Mouse (Mus musculus): ENCODE measurements around the gene Rft1. TPM values are rescaled to one million over a fixed set of nuclear protein-coding genes. Genes with fewer than 3 reads are reported as not detected.
A peak's percentile ranks its signal among the peaks of the same experiment; 100 is the strongest.
"Not testable (repeated sequence)": the region's sequence is repeated elsewhere in the genome, so short reads cannot be mapped to it uniquely, and the experiment has no call there.

Gene Rft1
- total RNA-seq, 1 experiment from 2014 or later, result 19.7 TPM

GRCm38 (mm10) chr14:30704098-30704855 is 50.1 kb downstream of the Rft1 start:
- no peak for ATAC-seq (replicated peaks in 1 of 2; ENCODE audit: insufficient read depth in 1 of 2, low FRiP score in 2 of 2, low TSS enrichment in 1 of 2, low read depth in 1 of 2, poor library complexity in 2 of 2, severe bottlenecking in 2 of 2)

GRCm38 (mm10) chr14:30711892-30712291 is 57.7 kb downstream of the Rft1 start:
- no peak for ATAC-seq (replicated peaks in 1 of 2; ENCODE audit: insufficient read depth in 1 of 2, low FRiP score in 2 of 2, low TSS enrichment in 1 of 2, low read depth in 1 of 2, poor library complexity in 2 of 2, severe bottlenecking in 2 of 2)

- ATAC-seq (replicated peaks in 1 of 2; ENCODE audit: insufficient read depth in 1 of 2, low FRiP score in 2 of 2, low TSS enrichment in 1 of 2, low read depth in 1 of 2, poor library complexity in 2 of 2, severe bottlenecking in 2 of 2), result no peak
Observed at GRCm38 (mm10) chr14:30713769-30714168, 59.6 kb downstream of the Rft1 start.

- peak; percentile 72 to 74; a peak in 3 of 4 replicates for ATAC-seq (replicated peaks in 1 of 2; ENCODE audit: insufficient read depth in 1 of 2, low FRiP score in 2 of 2, low TSS enrichment in 1 of 2, low read depth in 1 of 2, poor library complexity in 2 of 2, severe bottlenecking in 2 of 2)
Observed at GRCm38 (mm10) chr14:30714799-30715617, 60.8 kb downstream of the Rft1 start, which contains the start of gene Sfmbt1. Gene Sfmbt1 (plus strand): TSS chr14:30714849.

GRCm38 (mm10) chr14:30715618-30716050 is 61.5 kb downstream of the Rft1 start:
- ATAC-seq (replicated peaks in 1 of 2; ENCODE audit: insufficient read depth in 1 of 2, low FRiP score in 2 of 2, low TSS enrichment in 1 of 2, low read depth in 1 of 2, poor library complexity in 2 of 2, severe bottlenecking in 2 of 2), result peak; percentile 13 to 29; a peak in 1 of 4 replicates

- peak in 1 of 2 experiments; percentile 36; a peak in 2 of 4 replicates for ATAC-seq (replicated peaks in 1 of 2; ENCODE audit: insufficient read depth in 1 of 2, low FRiP score in 2 of 2, low TSS enrichment in 1 of 2, low read depth in 1 of 2, poor library complexity in 2 of 2, severe bottlenecking in 2 of 2)
Observed at GRCm38 (mm10) chr14:30716051-30716952, 62.1 kb downstream of the Rft1 start.

GRCm38 (mm10) chr14:30716953-30717285 is 62.8 kb downstream of the Rft1 start:
- ATAC-seq (replicated peaks in 1 of 2; ENCODE audit: insufficient read depth in 1 of 2, low FRiP score in 2 of 2, low TSS enrichment in 1 of 2, low read depth in 1 of 2, poor library complexity in 2 of 2, severe bottlenecking in 2 of 2), result 0 out of 4 replicates have a peak, but pooled peaks of 1 of the 2 experiments have one; percentile 22

- not testable (repeated sequence) for ATAC-seq (replicated peaks in 1 of 2; ENCODE audit: insufficient read depth in 1 of 2, low FRiP score in 2 of 2, low TSS enrichment in 1 of 2, low read depth in 1 of 2, poor library complexity in 2 of 2, severe bottlenecking in 2 of 2)
Observed at GRCm38 (mm10) chr14:30718696-30719095, 64.5 kb downstream of the Rft1 start.

GRCm38 (mm10) chr14:30719514-30719913 is 65.4 kb downstream of the Rft1 start:
- ATAC-seq (replicated peaks in 1 of 2; ENCODE audit: insufficient read depth in 1 of 2, low FRiP score in 2 of 2, low TSS enrichment in 1 of 2, low read depth in 1 of 2, poor library complexity in 2 of 2, severe bottlenecking in 2 of 2), result no peak

GRCm38 (mm10) chr14:30721850-30722249 is 67.7 kb downstream of the Rft1 start:
- ATAC-seq (replicated peaks in 1 of 2; ENCODE audit: insufficient read depth in 1 of 2, low FRiP score in 2 of 2, low TSS enrichment in 1 of 2, low read depth in 1 of 2, poor library complexity in 2 of 2, severe bottlenecking in 2 of 2), result no peak

- no peak for ATAC-seq (replicated peaks in 1 of 2; ENCODE audit: insufficient read depth in 1 of 2, low FRiP score in 2 of 2, low TSS enrichment in 1 of 2, low read depth in 1 of 2, poor library complexity in 2 of 2, severe bottlenecking in 2 of 2)
Observed at GRCm38 (mm10) chr14:30722406-30722805, 68.2 kb downstream of the Rft1 start.

- no peak for ATAC-seq (replicated peaks in 1 of 2; ENCODE audit: insufficient read depth in 1 of 2, low FRiP score in 2 of 2, low TSS enrichment in 1 of 2, low read depth in 1 of 2, poor library complexity in 2 of 2, severe bottlenecking in 2 of 2)
Observed at GRCm38 (mm10) chr14:30731896-30732295, 77.7 kb downstream of the Rft1 start.

- ATAC-seq (replicated peaks in 1 of 2; ENCODE audit: insufficient read depth in 1 of 2, low FRiP score in 2 of 2, low TSS enrichment in 1 of 2, low read depth in 1 of 2, poor library complexity in 2 of 2, severe bottlenecking in 2 of 2), result no peak
Observed at GRCm38 (mm10) chr14:30734665-30735064, 80.5 kb downstream of the Rft1 start.

- ATAC-seq (replicated peaks in 1 of 2; ENCODE audit: insufficient read depth in 1 of 2, low FRiP score in 2 of 2, low TSS enrichment in 1 of 2, low read depth in 1 of 2, poor library complexity in 2 of 2, severe bottlenecking in 2 of 2), result no peak
Observed at GRCm38 (mm10) chr14:30735810-30736209, 81.7 kb downstream of the Rft1 start.

GRCm38 (mm10) chr14:30736413-30736812 is 82.3 kb downstream of the Rft1 start:
- no peak for ATAC-seq (replicated peaks in 1 of 2; ENCODE audit: insufficient read depth in 1 of 2, low FRiP score in 2 of 2, low TSS enrichment in 1 of 2, low read depth in 1 of 2, poor library complexity in 2 of 2, severe bottlenecking in 2 of 2)

Measured in hematopoietic stem cell, adult 5-6 weeks (primary cell).